Mouse (Mus musculus) lung, embryonic 14.5 days (tissue): Measurements from ENCODE around the gene Bcas3. TPM values are rescaled to one million over a fixed set of nuclear protein-coding genes. Genes with fewer than 3 reads are reported as not detected.

Experiments used
- ATAC-seq: fragments of 200-750 bp; cut with Nextera tagmentation; 2 replicates; pipeline ENCODE4 v1.8.0; 2017; ENCODE audit warnings: mild to moderate bottlenecking, moderate TSS enrichment, moderate library complexity; ENCODE audit not compliant: insufficient read depth
- DNase-seq: peaks from one replicate; pipeline ENCODE4 v3.0.0-alpha.2; 2015
- H3K27ac ChIP-seq: fragments of 300-500 bp; sonication (generic); 2 replicates; pipeline ENCODE4 v1.5.1; 2014; ENCODE audit warnings: low read depth, mild to moderate bottlenecking, moderate library complexity
- H3K27me3 ChIP-seq: fragments of 300-500 bp; sonication (generic); 2 replicates; pipeline ENCODE4 v1.6.1; 2014; ENCODE audit warnings: low read length, control low read depth; ENCODE audit not compliant: insufficient read depth
- H3K36me3 ChIP-seq: fragments of 300-500 bp; sonication (generic); 2 replicates; pipeline ENCODE4 v1.6.1; 2014; ENCODE audit warnings: control low read depth; ENCODE audit not compliant: insufficient read depth
- H3K4me1 ChIP-seq: fragments of 300-500 bp; sonication (generic); 2 replicates; pipeline ENCODE4 v1.6.1; 2014; ENCODE audit warnings: antibody characterized with exemption, control low read depth; ENCODE audit not compliant: insufficient read depth
- H3K4me2 ChIP-seq: fragments of 300-500 bp; sonication (generic); 2 replicates; pipeline ENCODE4 v1.6.1; 2014; ENCODE audit warnings: mild to moderate bottlenecking
- H3K4me3 ChIP-seq: fragments of 300-500 bp; sonication (generic); 2 replicates; pipeline ENCODE4 v1.5.1; 2014; ENCODE audit warnings: low read depth, low read length
- H3K9ac ChIP-seq: fragments of 300-500 bp; sonication (generic); 2 replicates; pipeline ENCODE4 v1.6.1; 2014
- H3K9me3 ChIP-seq: fragments of 300-500 bp; sonication (generic); 2 replicates; pipeline ENCODE4 v1.6.1; 2016; ENCODE audit warnings: low read depth, low read length, control low read depth
- CTCF ChIP-seq: IDR thresholded peaks from 2 replicates; pipeline ENCODE4 v1.5.1; 2016; ENCODE audit warnings: antibody characterized with exemption, low read depth
- WGBS: fragments of 180-500 bp; shearing (Covaris S2); extraction: QIAGEN DNeasy Blood & Tissue Kit; methylation state at CpG from one replicate; pipeline ENCODE4 v1.1.7; 2014; 5-methylcytosine and 5-hydroxymethylcytosine counted together
- polyA plus RNA-seq: library from polyadenylated mRNA; unstranded; fragments of >200 nt; fragmentation: Nextera tagmentation; extraction: Ambion mirVana; gene quantifications from 2 replicates; pipeline ENCODE4 v1.2.1, GENCODE M21; 2014

The Bcas3 gene
- polyA plus RNA-seq, 1 experiment from 2014 or later: 35.0 TPM

GRCm38 (mm10) chr11:85520236-85520635, 167.3 kb downstream of the Bcas3 start:
- H3K4me1 ChIP-seq: peaks cover 27% of the 10 kb centered on the region
- ATAC-seq (no peak), DNase-seq (peak; percentile 27)
- H3K4me3 ChIP-seq: no peak overlapping the region
- no peak overlapping the region for H3K9ac ChIP-seq
- H3K4me2 ChIP-seq: no peak overlapping the region
- WGBS: 64% methylated on average over 12 of the region's 12 CpGs
- peak; percentile 46; the same call in 1 of the 2 replicates for TF ChIP-seq CTCF
- no peaks in the 10 kb centered on the region for H3K27me3 ChIP-seq
- no peaks in the 10 kb centered on the region for H3K9me3 ChIP-seq
- no peaks in the 10 kb centered on the region for H3K36me3 ChIP-seq
- H3K27ac ChIP-seq: peak overlapping the region; percentile 18; the same call in 1 of the 2 replicates

GRCm38 (mm10) chr11:85520996-85521395, 168.0 kb downstream of the Bcas3 start:
- Histone ChIP-seq H3K9ac (no peak overlapping the region), H3K36me3 (no peaks in the 10 kb centered on the region), H3K9me3 (no peaks in the 10 kb centered on the region), H3K4me3 (no peak overlapping the region), H3K27me3 (no peaks in the 10 kb centered on the region), H3K27ac (no peak overlapping the region), H3K4me1 (peaks cover 32% of the 10 kb centered on the region), H3K4me2 (no peak overlapping the region)
- 37% methylated on average over 4 of the region's 4 CpGs for WGBS
- ATAC-seq (no peak), DNase-seq (peak; percentile 78)
- no peak for TF ChIP-seq CTCF

GRCm38 (mm10) chr11:85523646-85524045, 170.7 kb downstream of the Bcas3 start:
- H3K4me3 ChIP-seq: no peak overlapping the region
- peak overlapping the region; percentile 18; the same call in 1 of the 2 replicates for H3K4me2 ChIP-seq
- ATAC-seq (peak; percentile 71), DNase-seq (peak; percentile 78)
- H3K9ac ChIP-seq: peak overlapping the region; percentile 7
- H3K27me3 ChIP-seq: no peaks in the 10 kb centered on the region
- H3K9me3 ChIP-seq: no peaks in the 10 kb centered on the region
- no peak for TF ChIP-seq CTCF
- H3K4me1 ChIP-seq: peaks cover 28% of the 10 kb centered on the region
- no peaks in the 10 kb centered on the region for H3K36me3 ChIP-seq
- WGBS: 46% methylated on average over 6 of the region's 6 CpGs
- peak overlapping the region; percentile 85 for H3K27ac ChIP-seq

GRCm38 (mm10) chr11:85524186-85524585, 171.2 kb downstream of the Bcas3 start:
- Histone ChIP-seq H3K27me3 (no peaks in the 10 kb centered on the region), H3K4me3 (no peak overlapping the region), H3K9ac (no peak overlapping the region), H3K4me1 (peaks cover 28% of the 10 kb centered on the region), H3K9me3 (no peaks in the 10 kb centered on the region), H3K27ac (peak overlapping the region; percentile 85), H3K4me2 (peak overlapping the region; percentile 41), H3K36me3 (no peaks in the 10 kb centered on the region)
- ATAC-seq (peak; percentile 50; the same call in 1 of the 2 replicates), DNase-seq (peak; percentile 83)
- no peak for TF ChIP-seq CTCF
- WGBS: 37% methylated on average over 12 of the region's 12 CpGs

- DNase-seq (peak; percentile 93), ATAC-seq (peak; percentile 74)
- Histone ChIP-seq H3K9ac (no peak overlapping the region), H3K27ac (peak overlapping the region; percentile 85), H3K4me2 (peak overlapping the region; percentile 48), H3K4me3 (no peak overlapping the region), H3K36me3 (no peaks in the 10 kb centered on the region), H3K27me3 (no peaks in the 10 kb centered on the region), H3K4me1 (peaks cover 28% of the 10 kb centered on the region), H3K9me3 (no peaks in the 10 kb centered on the region)
- WGBS: 18% methylated on average over 16 of the region's 16 CpGs
- no peak for TF ChIP-seq CTCF
These were observed 172.0 kb downstream of the Bcas3 start for GRCm38 (mm10) chr11:85524841-85525500.

- 27% methylated on average over 10 of the region's 10 CpGs for WGBS
- Histone ChIP-seq H3K4me2 (peak overlapping the region; percentile 48), H3K27ac (peak overlapping the region; percentile 85), H3K9ac (peak overlapping the region; percentile 21; the same call in 1 of the 2 replicates), H3K36me3 (no peaks in the 10 kb centered on the region), H3K4me3 (no peak overlapping the region), H3K4me1 (peaks cover 28% of the 10 kb centered on the region), H3K27me3 (no peaks in the 10 kb centered on the region), H3K9me3 (no peaks in the 10 kb centered on the region)
- ATAC-seq: no peak
- DNase-seq: no peak
- TF ChIP-seq CTCF: no peak
These were observed 172.5 kb downstream of the Bcas3 start for GRCm38 (mm10) chr11:85525501-85525885.

- peak overlapping the region; percentile 48 for H3K4me2 ChIP-seq
- ATAC-seq: no peak
- H3K4me3 ChIP-seq: no peak overlapping the region
- no peak for TF ChIP-seq CTCF
- WGBS: 40% methylated on average over 11 of the region's 11 CpGs
- peaks cover 25% of the 10 kb centered on the region for H3K4me1 ChIP-seq
- peak; percentile 32 for DNase-seq
- H3K27me3 ChIP-seq: no peaks in the 10 kb centered on the region
- H3K9ac ChIP-seq: peak overlapping the region; percentile 21; the same call in 1 of the 2 replicates
- no peaks in the 10 kb centered on the region for H3K36me3 ChIP-seq
- H3K9me3 ChIP-seq: no peaks in the 10 kb centered on the region
- H3K27ac ChIP-seq: peak overlapping the region; percentile 85; the same call in 1 of the 2 replicates
These were observed 173.2 kb downstream of the Bcas3 start for GRCm38 (mm10) chr11:85525979-85526775.
